Mouse (Mus musculus) intestine, embryonic 16.5 days (tissue): ENCODE measurements around the gene Snx21. TPM values are rescaled to one million over a fixed set of nuclear protein-coding genes. Genes with fewer than 3 reads are reported as not detected.

Experiments
- ATAC-seq: fragments of 200-750 bp; cut with Nextera tagmentation; 2 replicates; pipeline ENCODE4 v1.8.0; 2017; ENCODE audit warnings: moderate TSS enrichment, moderate library complexity
- H3K27ac ChIP-seq: fragments of 300-500 bp; sonication (generic); 2 replicates; pipeline ENCODE4 v1.5.1; 2014; ENCODE audit warnings: mild to moderate bottlenecking, low read length
- H3K27me3 ChIP-seq: fragments of 300-500 bp; sonication (generic); replicated peaks from 2 replicates; pipeline ENCODE4 v1.6.1; 2014; ENCODE audit warnings: low read length, control low read depth, mixed read lengths; ENCODE audit not compliant: control insufficient read depth, insufficient read depth
- H3K36me3 ChIP-seq: fragments of 300-500 bp; sonication (generic); 2 replicates; pipeline ENCODE4 v1.6.1; 2014; ENCODE audit warnings: low read length, control low read depth; ENCODE audit not compliant: control insufficient read depth, insufficient read depth
- H3K4me1 ChIP-seq: fragments of 300-500 bp; sonication (generic); 2 replicates; pipeline ENCODE4 v1.6.1; 2014; ENCODE audit warnings: low read length, control low read depth, mixed read lengths; ENCODE audit not compliant: control insufficient read depth, insufficient read depth
- H3K4me2 ChIP-seq: fragments of 300-500 bp; sonication (generic); 2 replicates; pipeline ENCODE4 v1.6.1; 2014; ENCODE audit warnings: low read depth, low read length, control low read depth
- H3K4me3 ChIP-seq: fragments of 300-500 bp; sonication (generic); 2 replicates; pipeline ENCODE4 v1.5.1; 2014; ENCODE audit warnings: mild to moderate bottlenecking, low read length
- H3K9ac ChIP-seq: fragments of 300-500 bp; sonication (generic); 2 replicates; pipeline ENCODE4 v1.6.1; 2014; ENCODE audit warnings: low read depth, low read length
- H3K9me3 ChIP-seq: fragments of 300-500 bp; sonication (generic); 2 replicates; pipeline ENCODE4 v1.6.1; 2016; ENCODE audit warnings: low read length, control low read depth; ENCODE audit not compliant: control insufficient read depth
- WGBS: fragments of 180-500 bp; shearing (Covaris S2); extraction: QIAGEN DNeasy Blood & Tissue Kit; methylation state at CpG from one replicate; pipeline ENCODE4 v1.1.7; 2014; 5-methylcytosine and 5-hydroxymethylcytosine counted together
- polyA plus RNA-seq: library from polyadenylated mRNA; unstranded; fragments of >200 nt; fragmentation: Nextera tagmentation; extraction: Ambion mirVana; gene quantifications from 2 replicates; pipeline ENCODE4 v1.2.1, GENCODE M21; 2015

Snx21 gene
- polyA plus RNA-seq, 1 experiment from 2014 or later = 19.6 TPM

- ATAC-seq = no peak
- H3K4me1 ChIP-seq = peaks cover 12% of the 10 kb centered on the region
- no peaks in the 10 kb centered on the region for H3K9me3 ChIP-seq
- WGBS = 87% methylated on average over 5 of the region's 5 CpGs
- no peak overlapping the region for H3K4me2 ChIP-seq
- H3K4me3 ChIP-seq = no peak overlapping the region
- no peaks in the 10 kb centered on the region for H3K27me3 ChIP-seq
- no peaks in the 10 kb centered on the region for H3K36me3 ChIP-seq
- H3K9ac ChIP-seq = no peak overlapping the region
- H3K27ac ChIP-seq = no peak overlapping the region
These were observed 29.7 kb downstream of the Snx21 start for GRCm38 (mm10) chr2:164815348-164815747.

- Histone ChIP-seq H3K9me3 (no peaks in the 10 kb centered on the region), H3K4me2 (no peak overlapping the region), H3K36me3 (no peaks in the 10 kb centered on the region), H3K9ac (no peak overlapping the region), H3K4me1 (peaks cover 12% of the 10 kb centered on the region), H3K27me3 (no peaks in the 10 kb centered on the region), H3K27ac (no peak overlapping the region), H3K4me3 (no peak overlapping the region)
- no peak for ATAC-seq
- WGBS = 88% methylated on average over 8 of the region's 8 CpGs
These were observed 30.2 kb downstream of the Snx21 start for GRCm38 (mm10) chr2:164815821-164816220.

- 77% methylated on average over 6 of the region's 6 CpGs for WGBS
- no peak overlapping the region for H3K9ac ChIP-seq
- no peaks in the 10 kb centered on the region for H3K27me3 ChIP-seq
- no peak overlapping the region for H3K4me2 ChIP-seq
- H3K4me3 ChIP-seq = no peak overlapping the region
- H3K9me3 ChIP-seq = no peaks in the 10 kb centered on the region
- H3K27ac ChIP-seq = no peak overlapping the region
- no peak for ATAC-seq
- H3K4me1 ChIP-seq = peaks cover 12% of the 10 kb centered on the region
- H3K36me3 ChIP-seq = 0 out of 2 replicates have a peak, but pooled peaks cover 2% of the 10 kb centered on the region
These were observed 31.6 kb downstream of the Snx21 start for GRCm38 (mm10) chr2:164817206-164817605.

GRCm38 (mm10) chr2:164817703-164818102 lies 32.1 kb downstream of the Snx21 start:
- no peaks in the 10 kb centered on the region for H3K9me3 ChIP-seq
- no peak for ATAC-seq
- H3K36me3 ChIP-seq = 0 out of 2 replicates have a peak, but pooled peaks cover 2% of the 10 kb centered on the region
- H3K9ac ChIP-seq = no peak overlapping the region
- no peak overlapping the region for H3K4me2 ChIP-seq
- 60% methylated on average over 5 of the region's 5 CpGs for WGBS
- no peaks in the 10 kb centered on the region for H3K27me3 ChIP-seq
- H3K4me1 ChIP-seq = peaks cover 12% of the 10 kb centered on the region
- no peak overlapping the region for H3K27ac ChIP-seq
- no peak overlapping the region for H3K4me3 ChIP-seq

GRCm38 (mm10) chr2:164821060-164821459 lies 35.4 kb downstream of the Snx21 start:
- Histone ChIP-seq H3K27ac (no peak overlapping the region), H3K4me1 (peaks cover 13% of the 10 kb centered on the region), H3K9ac (no peak overlapping the region), H3K4me3 (no peak overlapping the region), H3K9me3 (no peaks in the 10 kb centered on the region), H3K36me3 (peaks cover 15% of the 10 kb centered on the region), H3K27me3 (no peaks in the 10 kb centered on the region), H3K4me2 (no peak overlapping the region)
- no peak for ATAC-seq
- 84% methylated on average over 6 of the region's 6 CpGs for WGBS

- no peaks in the 10 kb centered on the region for H3K9me3 ChIP-seq
These were observed 37.1 kb downstream of the Snx21 start, which contains the start of gene Zswim1 for GRCm38 (mm10) chr2:164822636-164823165. Zswim1 (plus strand) TSS chr2:164822686.

GRCm38 (mm10) chr2:164823181-164823585 lies 37.6 kb downstream of the Snx21 start:
- Histone ChIP-seq H3K36me3 (peaks cover 21% of the 10 kb centered on the region), H3K4me1 (peaks cover 6% of the 10 kb centered on the region), H3K9me3 (no peaks in the 10 kb centered on the region), H3K27ac (peak overlapping the region; percentile 64), H3K4me2 (peak overlapping the region; percentile 64), H3K9ac (peak overlapping the region; percentile 68), H3K4me3 (peak overlapping the region; percentile 73), H3K27me3 (no peaks in the 10 kb centered on the region)
- peak; percentile 80 for ATAC-seq
- under 1% methylated on average over 10 of the region's 10 CpGs for WGBS

More at GRCm38 (mm10) chr2:164822636-164823165, 37.1 kb downstream of the Snx21 start, which contains the start of gene Zswim1:
- Histone ChIP-seq H3K27me3 (no peaks in the 10 kb centered on the region), H3K9ac (peak within 1 kb of the TSS; percentile 68), H3K4me3 (peak within 1 kb of the TSS; percentile 73), H3K36me3 (peaks cover 21% of the 10 kb centered on the region), H3K4me1 (peaks cover 7% of the 10 kb centered on the region), H3K4me2 (peak within 1 kb of the TSS; percentile 64), H3K27ac (peak within 1 kb of the TSS; percentile 64)
- 1% methylated on average over 32 of the region's 32 CpGs for WGBS
- ATAC-seq = peak; percentile 100

GRCm38 (mm10) chr2:164823969-164824368 lies 38.3 kb downstream of the Snx21 start:
- Histone ChIP-seq H3K9ac (no peak overlapping the region), H3K9me3 (no peaks in the 10 kb centered on the region), H3K4me3 (no peak overlapping the region), H3K4me2 (no peak overlapping the region), H3K27me3 (no peaks in the 10 kb centered on the region), H3K4me1 (peaks cover 6% of the 10 kb centered on the region), H3K36me3 (peaks cover 21% of the 10 kb centered on the region), H3K27ac (no peak overlapping the region)
- ATAC-seq = no peak
- 88% methylated on average over 4 of the region's 4 CpGs for WGBS

GRCm38 (mm10) chr2:164825521-164825920 lies 39.9 kb downstream of the Snx21 start:
- H3K4me1 ChIP-seq = peaks cover 6% of the 10 kb centered on the region
- peaks cover 21% of the 10 kb centered on the region for H3K36me3 ChIP-seq
- H3K4me2 ChIP-seq = no peak overlapping the region
- H3K9ac ChIP-seq = no peak overlapping the region
- H3K4me3 ChIP-seq = no peak overlapping the region
- 95% methylated on average over 17 of the region's 17 CpGs for WGBS
- ATAC-seq = no peak
- H3K27ac ChIP-seq = no peak overlapping the region
- no peaks in the 10 kb centered on the region for H3K9me3 ChIP-seq
- H3K27me3 ChIP-seq = no peaks in the 10 kb centered on the region
